Mouse (Mus musculus) thymus, adult 2 months (tissue): ENCODE results near the gene Bclaf1.

Source experiments
- CTCF ChIP-seq: fragments of 200-500 bp; IDR thresholded peaks from 2 replicates; pipeline ENCODE4 v1.5.1; 2012; ENCODE audit warnings: mild to moderate bottlenecking, control low read depth, low read length, moderate library complexity, borderline replicate concordance; ENCODE audit not compliant: control insufficient read depth, poor library complexity, insufficient read depth; ENCODE audit errors: extremely low read depth
- POLR2A ChIP-seq: fragments of 200-500 bp; IDR thresholded peaks from 2 replicates; pipeline ENCODE4 v1.6.1; 2012; ENCODE audit warnings: mild to moderate bottlenecking, low read length, control low read depth, moderate library complexity; ENCODE audit not compliant: control insufficient read depth, poor library complexity, insufficient read depth; ENCODE audit errors: extremely low read depth

DNA sequence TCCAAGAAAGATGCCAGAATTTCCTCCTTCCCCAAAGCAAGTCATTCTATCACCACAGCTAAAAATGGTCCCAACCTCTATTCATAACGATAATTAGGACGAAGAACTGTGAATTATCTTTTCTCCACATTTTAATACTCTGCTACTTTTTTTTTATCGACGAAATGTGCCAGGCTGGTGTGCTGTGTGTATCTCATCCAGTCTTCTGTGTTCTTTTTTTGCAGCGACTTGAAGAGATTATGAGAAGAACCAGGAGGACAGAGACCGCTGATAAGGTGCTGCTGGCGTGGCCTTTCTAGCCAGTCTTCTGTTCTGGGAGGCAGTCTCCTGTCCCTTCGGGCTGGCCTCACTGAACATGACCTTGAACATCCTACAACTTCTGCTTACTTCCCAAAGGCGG lies 38.2 kb upstream of the Bclaf1 start:
- TF ChIP-seq CTCF (no peak), POLR2A (no peak)
